Mouse (Mus musculus): ENCODE measurements around the gene Musk.
A peak's percentile ranks its signal among the peaks of the same experiment; 100 is the strongest.
"Not testable (repeated sequence)": the region's sequence is repeated elsewhere in the genome, so short reads cannot be mapped to it uniquely, and the experiment has no call there.

The Musk gene

DNA sequence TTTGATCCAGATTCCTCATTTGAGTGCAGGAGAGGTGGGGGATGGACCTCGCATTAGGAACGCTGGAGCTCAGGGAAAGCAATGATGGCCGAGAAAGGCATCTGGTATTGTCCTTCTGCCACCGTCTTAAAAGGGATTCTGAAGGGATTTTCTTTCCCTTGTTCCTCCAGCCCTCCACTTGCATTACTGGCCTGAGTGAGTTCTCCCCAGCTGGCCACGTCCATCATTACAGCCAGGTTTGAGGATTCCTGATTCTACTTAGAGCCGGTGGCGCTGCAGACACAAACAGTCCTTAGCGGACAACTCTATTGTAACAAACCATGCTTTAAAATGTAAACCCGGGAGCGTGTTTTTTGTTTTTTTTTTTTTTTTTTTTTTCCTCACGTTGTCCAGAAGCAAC is at the start of gene Musk:
Musk (plus strand) TSS at position 274 of the 400 bp plus-strand sequence.
- no peak for ATAC-seq (ENCODE audit: insufficient number of reproducible peaks, low FRiP score, low TSS enrichment)

GRCm38 (mm10) chr4:58240416-58240815 is 45.3 kb upstream of the Musk start:
- ATAC-seq (ENCODE audit: insufficient number of reproducible peaks, low FRiP score, low TSS enrichment) = no peak

DNA sequence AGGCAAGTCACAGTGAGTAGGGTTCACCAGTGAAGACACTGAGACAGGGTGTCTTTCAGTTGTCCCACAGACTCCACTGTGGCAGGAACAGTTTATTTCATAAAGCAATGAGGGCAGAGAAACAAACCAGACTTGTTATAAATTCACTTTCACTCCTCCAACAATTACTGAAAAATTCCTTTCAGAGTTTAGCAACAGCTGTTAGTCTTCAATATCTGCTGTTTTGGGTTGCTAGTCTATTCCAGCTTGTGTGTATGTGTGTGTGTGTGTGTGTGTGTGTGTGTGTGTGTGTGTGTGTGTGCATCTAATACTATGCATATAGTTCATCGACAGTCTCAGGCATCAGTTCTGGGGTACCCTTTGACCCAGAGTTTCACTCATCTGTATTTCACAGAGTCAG is 40.2 kb upstream of the Musk start:
- no peak for ATAC-seq (ENCODE audit: insufficient number of reproducible peaks, low FRiP score, low TSS enrichment)

GRCm38 (mm10) chr4:58252381-58252780 is 33.4 kb upstream of the Musk start:
- ATAC-seq (ENCODE audit: insufficient number of reproducible peaks, low FRiP score, low TSS enrichment) = no peak

GRCm38 (mm10) chr4:58253410-58253809 is 32.4 kb upstream of the Musk start:
- 0 out of 2 replicates have a peak, but pooled peaks have one; percentile 68 for ATAC-seq (ENCODE audit: insufficient number of reproducible peaks, low FRiP score, low TSS enrichment)

DNA sequence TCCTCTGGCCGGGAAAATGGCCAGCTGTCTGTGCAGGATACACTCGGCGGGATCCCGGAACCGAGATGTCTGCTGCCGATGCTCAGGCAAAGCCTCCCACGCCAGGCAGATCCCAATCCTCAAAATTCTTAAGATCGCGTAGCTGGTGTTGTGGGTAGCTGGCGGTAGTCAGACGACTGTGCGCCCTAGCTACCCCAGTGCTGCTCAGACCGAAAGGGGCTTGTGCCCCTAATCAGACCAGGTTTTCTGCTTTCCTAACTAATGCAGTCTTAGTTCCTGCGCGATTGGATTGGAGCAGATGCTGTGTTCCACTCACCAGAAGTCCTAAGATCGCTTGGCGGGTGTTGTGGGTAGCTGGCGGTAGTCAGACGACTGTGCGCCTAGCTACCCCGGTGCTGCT is 25.0 kb upstream of the Musk start:
- ATAC-seq (ENCODE audit: insufficient number of reproducible peaks, low FRiP score, low TSS enrichment) = not testable (repeated sequence)

DNA sequence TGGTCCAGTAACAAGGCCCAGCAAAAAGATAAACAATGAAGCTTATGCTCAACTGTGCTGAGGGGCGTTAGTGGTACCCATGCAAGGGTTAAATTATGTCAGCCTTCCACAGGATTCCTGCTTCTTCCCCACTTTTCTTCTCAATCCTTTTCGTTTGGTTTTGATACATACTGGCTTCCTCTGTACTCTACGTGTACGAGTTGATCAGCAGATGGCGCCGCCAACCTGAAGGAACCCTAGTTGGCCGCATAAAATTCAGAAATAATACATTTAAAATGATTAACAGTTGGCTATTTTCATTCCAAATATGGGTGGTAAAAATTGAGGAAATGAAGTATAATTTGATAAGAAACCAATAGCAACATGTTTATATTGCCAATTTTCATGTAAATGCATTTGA is 19.5 kb upstream of the Musk start:
- ATAC-seq (ENCODE audit: insufficient number of reproducible peaks, low FRiP score, low TSS enrichment) = no peak

DNA sequence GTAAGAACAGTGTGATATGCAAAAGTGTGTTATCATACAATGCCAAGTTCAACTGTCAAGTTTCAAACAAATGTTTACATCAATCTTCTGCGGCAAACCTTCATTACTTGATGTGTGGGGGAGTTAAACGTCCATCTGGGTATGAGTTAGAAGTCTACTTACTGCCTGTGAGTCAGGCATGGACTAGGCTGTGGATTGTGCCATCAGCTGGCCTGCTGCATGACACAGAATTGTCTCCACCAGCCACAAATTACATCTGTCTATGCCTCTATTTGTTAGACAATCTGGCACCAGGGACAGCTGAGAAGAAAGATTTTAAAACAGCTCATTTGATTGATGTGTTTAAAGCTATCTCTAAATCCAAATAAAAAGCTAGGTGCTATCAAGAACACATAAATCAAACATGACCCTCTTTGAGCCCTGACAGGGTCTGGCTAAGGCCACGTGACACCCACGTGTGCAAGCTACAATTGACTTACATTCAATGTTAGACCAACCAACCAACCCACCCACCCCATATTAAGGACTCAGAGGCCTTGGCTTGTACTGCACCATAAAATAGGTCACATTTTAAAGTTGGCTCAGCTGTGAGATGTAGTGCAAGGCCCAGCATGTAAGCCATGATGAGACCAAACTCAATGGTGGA is 16.7 kb upstream of the Musk start:
- ATAC-seq (ENCODE audit: insufficient number of reproducible peaks, low FRiP score, low TSS enrichment) = no peak

DNA sequence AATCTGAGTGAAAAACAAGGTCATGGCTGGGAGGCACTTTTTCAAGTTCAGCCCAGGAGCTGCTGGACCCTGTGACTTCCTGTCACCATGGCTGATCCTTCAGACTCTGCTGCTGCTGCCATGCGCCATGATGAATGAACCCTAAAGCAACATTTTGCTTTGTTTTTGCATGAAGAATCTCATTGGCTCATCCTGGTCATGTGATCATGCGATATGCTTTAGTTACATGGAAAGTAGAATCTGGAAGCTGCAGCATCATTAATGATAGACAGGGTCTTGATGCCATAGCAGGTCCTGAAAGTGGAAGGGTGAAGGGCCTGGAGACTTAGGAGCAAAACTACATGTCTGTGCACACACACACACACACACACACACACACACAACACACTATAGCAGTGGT is 15.8 kb upstream of the Musk start:
- ATAC-seq (ENCODE audit: insufficient number of reproducible peaks, low FRiP score, low TSS enrichment) = no peak

GRCm38 (mm10) chr4:58270956-58271355 is 14.8 kb upstream of the Musk start:
- ATAC-seq (ENCODE audit: insufficient number of reproducible peaks, low FRiP score, low TSS enrichment) = no peak

- no peak for ATAC-seq (ENCODE audit: insufficient number of reproducible peaks, low FRiP score, low TSS enrichment)
These were observed 14.1 kb upstream of the Musk start for GRCm38 (mm10) chr4:58271504-58272162.

GRCm38 (mm10) chr4:58275261-58275895 is 10.4 kb upstream of the Musk start:
- ATAC-seq (ENCODE audit: insufficient number of reproducible peaks, low FRiP score, low TSS enrichment) = no peak

GRCm38 (mm10) chr4:58278368-58278767 is 7.4 kb upstream of the Musk start:
- no peak for ATAC-seq (ENCODE audit: insufficient number of reproducible peaks, low FRiP score, low TSS enrichment)

DNA sequence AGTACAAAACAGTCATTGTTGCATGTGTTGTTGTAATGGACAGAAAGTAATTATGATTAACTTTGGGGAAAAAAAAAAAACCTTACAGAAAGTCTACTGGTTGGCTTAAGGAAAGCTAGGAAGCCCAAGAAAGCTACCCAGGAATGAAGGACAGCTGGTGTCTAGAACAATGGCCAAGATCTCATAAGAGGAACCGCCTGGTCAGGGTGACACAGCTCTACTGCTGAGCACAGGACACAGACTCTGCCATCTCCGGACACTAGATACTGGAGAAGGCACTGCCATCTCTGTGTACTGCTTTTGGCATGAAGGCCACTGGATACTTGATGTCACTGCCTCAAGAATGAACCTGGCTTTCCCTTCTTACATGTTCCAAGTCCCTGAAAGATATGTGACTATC is 5.6 kb upstream of the Musk start:
- no peak for ATAC-seq (ENCODE audit: insufficient number of reproducible peaks, low FRiP score, low TSS enrichment)

DNA sequence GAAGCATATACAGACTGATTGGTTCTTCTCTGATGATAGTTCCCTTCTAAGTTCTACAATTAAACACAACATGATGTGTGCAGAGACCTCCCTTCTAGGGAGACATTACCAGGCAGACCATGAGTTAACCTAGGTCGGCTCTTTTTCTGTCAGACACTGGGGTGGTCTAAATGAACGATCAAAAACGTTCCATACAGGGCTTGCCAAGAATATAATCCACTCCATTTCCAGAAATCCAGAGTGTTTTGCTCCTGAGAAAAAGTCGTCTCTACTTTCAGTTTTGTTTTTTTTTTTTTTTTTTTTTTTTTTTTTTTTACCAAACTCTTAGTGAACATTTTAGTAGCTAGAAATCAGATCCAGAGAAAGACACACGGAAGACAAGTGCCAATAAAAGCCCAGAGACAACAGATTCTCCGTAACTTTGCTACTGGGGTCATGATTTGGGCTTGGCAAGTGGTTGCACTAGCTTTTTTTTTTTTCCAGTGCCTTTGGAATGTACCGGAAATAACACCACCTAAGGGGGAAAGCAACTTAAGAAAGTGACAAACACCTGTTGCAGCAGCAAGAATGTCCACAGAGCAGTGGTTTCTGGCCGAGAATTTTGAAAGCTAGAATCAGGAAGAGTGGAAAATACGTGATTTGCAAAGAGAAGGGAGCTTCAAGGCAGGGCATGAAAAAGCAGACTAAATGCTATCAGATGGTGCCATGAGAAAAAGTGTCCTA is 769 bp downstream of the Musk start:
- ATAC-seq (ENCODE audit: insufficient number of reproducible peaks, low FRiP score, low TSS enrichment) = no peak

GRCm38 (mm10) chr4:58288753-58289152 is 3.0 kb downstream of the Musk start:
- ATAC-seq (ENCODE audit: insufficient number of reproducible peaks, low FRiP score, low TSS enrichment) = no peak

DNA sequence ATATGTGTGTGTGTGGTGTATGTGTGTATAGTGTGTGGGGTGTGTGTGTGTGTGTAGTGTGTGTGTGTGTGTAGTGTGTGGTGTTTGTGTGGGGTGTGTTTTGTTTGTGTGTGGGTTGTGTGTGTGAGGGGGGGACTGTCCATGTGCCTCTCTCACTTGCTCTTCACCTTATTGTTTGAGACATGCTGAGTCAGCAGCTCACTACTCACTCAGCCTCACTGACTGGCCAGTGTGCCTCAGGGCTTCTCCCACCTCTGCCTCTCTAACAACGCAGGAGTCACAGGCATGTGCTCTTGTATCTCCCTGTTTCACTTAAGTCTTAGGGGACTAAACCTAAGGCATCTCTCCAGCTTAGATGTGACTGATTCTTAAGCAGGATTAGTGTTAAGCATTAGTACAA is 6.1 kb downstream of the Musk start:
- ATAC-seq (ENCODE audit: insufficient number of reproducible peaks, low FRiP score, low TSS enrichment) = no peak

- ATAC-seq (ENCODE audit: insufficient number of reproducible peaks, low FRiP score, low TSS enrichment) = no peak
These were observed 7.3 kb downstream of the Musk start for GRCm38 (mm10) chr4:58293099-58293498.

DNA sequence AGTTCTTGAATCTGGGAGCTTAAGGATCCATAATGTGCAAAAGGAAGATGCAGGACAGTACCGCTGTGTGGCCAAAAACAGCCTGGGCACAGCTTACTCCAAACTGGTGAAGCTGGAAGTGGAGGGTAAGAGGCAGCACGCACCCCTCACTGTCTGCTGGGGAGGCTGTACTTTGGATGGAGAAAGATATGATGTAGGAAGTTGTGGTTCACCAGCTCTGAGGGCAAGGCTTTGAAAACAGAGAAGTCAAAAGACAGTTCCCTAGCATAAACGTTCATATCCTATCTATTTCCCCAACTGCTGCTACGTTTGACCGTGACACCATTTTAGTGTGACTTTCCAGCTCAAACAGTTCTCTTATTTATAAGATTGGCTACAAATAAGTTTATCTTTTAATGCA is 18.1 kb downstream of the Musk start:
- no peak for ATAC-seq (ENCODE audit: insufficient number of reproducible peaks, low FRiP score, low TSS enrichment)

- no peak for ATAC-seq (ENCODE audit: insufficient number of reproducible peaks, low FRiP score, low TSS enrichment)
These were observed 18.8 kb downstream of the Musk start for GRCm38 (mm10) chr4:58304564-58304963.

DNA sequence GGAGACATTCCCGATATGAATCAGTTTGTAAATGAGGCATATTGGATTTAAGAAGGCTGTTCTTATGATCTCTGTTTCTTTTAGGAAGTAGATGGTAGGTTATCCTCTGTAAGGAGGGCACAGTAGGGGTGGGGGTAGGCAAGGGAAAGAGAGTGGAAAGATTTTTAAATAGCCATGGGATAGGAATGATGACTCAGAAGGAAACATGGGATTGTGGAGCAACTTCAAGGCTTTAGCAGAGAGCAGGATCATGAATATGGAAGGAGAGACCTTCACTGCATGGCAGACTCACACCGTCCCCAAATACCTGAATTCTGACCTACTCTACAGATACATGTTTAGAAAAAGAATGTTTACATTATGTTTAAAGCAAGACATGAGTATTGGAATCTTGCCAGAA is 21.7 kb downstream of the Musk start:
- ATAC-seq (ENCODE audit: insufficient number of reproducible peaks, low FRiP score, low TSS enrichment) = no peak
